Mouse (Mus musculus) lung, postnatal 0 days (tissue): ENCODE data around the gene Osbp2. TPM values are rescaled to one million over a fixed set of nuclear protein-coding genes. Genes with fewer than 3 reads are reported as not detected.

ENCODE experiments used
- ATAC-seq: fragments of 200-750 bp; cut with Nextera tagmentation; 2 replicates; pipeline ENCODE4 v1.8.0; 2017; ENCODE audit warnings: moderate library complexity
- DNase-seq: peaks from one replicate; pipeline ENCODE4 v3.0.0-alpha.2; 2016; ENCODE audit warnings: low spot score
- H3K27ac ChIP-seq: fragments of 300-500 bp; sonication (generic); 2 replicates; pipeline ENCODE4 v1.5.1; 2014; ENCODE audit warnings: antibody characterized with exemption, mild to moderate bottlenecking, low read length, mixed read lengths
- H3K27me3 ChIP-seq: fragments of 300-500 bp; sonication (generic); replicated peaks from 2 replicates; pipeline ENCODE4 v1.6.1; 2014; ENCODE audit warnings: low read length, mixed read lengths; ENCODE audit not compliant: insufficient read depth
- H3K36me3 ChIP-seq: fragments of 300-500 bp; sonication (generic); 2 replicates; pipeline ENCODE4 v1.6.1; 2014; ENCODE audit warnings: low read length, mixed read lengths; ENCODE audit not compliant: insufficient read depth
- H3K4me1 ChIP-seq: fragments of 300-500 bp; sonication (generic); 2 replicates; pipeline ENCODE4 v1.6.1; 2014; ENCODE audit warnings: antibody characterized with exemption, low read depth, low read length, mixed read lengths; ENCODE audit not compliant: insufficient read depth
- H3K4me2 ChIP-seq: fragments of 300-500 bp; sonication (generic); replicated peaks from 2 replicates; pipeline ENCODE4 v1.6.1; 2014; ENCODE audit warnings: low read depth, mild to moderate bottlenecking, low read length, moderate library complexity, mixed read lengths
- H3K4me3 ChIP-seq: fragments of 300-500 bp; sonication (generic); 2 replicates; pipeline ENCODE4 v1.5.1; 2014; ENCODE audit warnings: low read depth, low read length
- H3K9ac ChIP-seq: fragments of 300-500 bp; sonication (generic); replicated peaks from 2 replicates; pipeline ENCODE4 v1.6.1; 2014; ENCODE audit warnings: low read depth, mild to moderate bottlenecking
- H3K9me3 ChIP-seq: fragments of 300-500 bp; sonication (generic); 2 replicates; pipeline ENCODE4 v1.6.1; 2016; ENCODE audit warnings: low read length, mixed read lengths
- CTCF ChIP-seq: IDR thresholded peaks from 2 replicates; pipeline ENCODE4 v1.5.1; 2016; ENCODE audit warnings: antibody characterized with exemption, mild to moderate bottlenecking
- EP300 ChIP-seq: IDR thresholded peaks from 2 replicates; pipeline ENCODE4 v1.6.1; 2016; ENCODE audit warnings: antibody characterized with exemption, mild to moderate bottlenecking, control low read depth
- WGBS: fragments of 180-500 bp; shearing (Covaris S2); extraction: QIAGEN DNeasy Blood & Tissue Kit; methylation state at CpG from one replicate; pipeline ENCODE4 v1.1.7; 2014; 5-methylcytosine and 5-hydroxymethylcytosine counted together
- polyA plus RNA-seq: library from polyadenylated mRNA; unstranded; fragments of >200 nt; fragmentation: Nextera tagmentation; extraction: Ambion mirVana; gene quantifications from 2 replicates; pipeline ENCODE4 v1.2.1, GENCODE M21; 2015

Osbp2 gene
- polyA plus RNA-seq, 1 experiment from 2014 or later = 0.17 TPM

DNA sequence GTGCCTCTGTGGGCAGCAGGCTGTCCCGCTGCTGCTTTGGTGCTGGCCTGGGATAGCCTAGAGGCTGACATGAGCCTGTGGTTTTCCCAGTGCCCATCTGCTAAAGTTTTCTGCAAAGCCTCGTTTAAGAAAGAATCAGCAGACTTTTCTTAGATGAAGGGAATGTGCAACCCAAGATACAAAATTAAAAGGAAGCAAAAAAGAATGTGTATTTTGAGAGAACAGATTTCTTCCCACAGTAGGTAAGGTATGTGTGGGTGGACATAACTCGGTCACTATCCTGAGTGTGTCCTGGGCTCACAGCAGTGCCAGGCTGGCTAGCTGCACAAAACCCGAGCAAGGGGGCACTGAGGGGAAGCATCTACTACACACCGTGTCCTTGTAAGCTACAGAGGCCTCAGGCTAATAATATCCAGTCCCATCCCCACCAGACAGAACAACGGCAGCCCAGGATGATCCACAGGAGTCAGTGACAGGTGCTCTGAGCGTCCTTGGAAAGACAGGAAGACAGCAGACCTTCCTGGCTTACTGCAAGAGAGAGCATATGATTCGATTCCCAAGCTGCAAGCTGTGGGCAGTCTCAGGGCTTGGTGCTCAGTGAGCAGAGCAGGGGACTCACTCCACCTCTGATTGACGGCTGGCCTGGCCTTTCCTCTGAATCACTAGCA lies 136.1 kb downstream of the Osbp2 start:
- H3K4me3 ChIP-seq = no peak overlapping the region
- TF ChIP-seq CTCF (no peak), EP300 (no peak)
- H3K27me3 ChIP-seq = 0 out of 2 replicates have a peak, but pooled peaks cover 3% of the 10 kb centered on the region
- H3K4me2 ChIP-seq = no peak overlapping the region
- DNase-seq = no peak
- no peak overlapping the region for H3K9ac ChIP-seq
- no peak for ATAC-seq
- no peaks in the 10 kb centered on the region for H3K4me1 ChIP-seq
- H3K27ac ChIP-seq = no peak overlapping the region
- 61% methylated on average over 9 of the region's 9 CpGs for WGBS
- no peaks in the 10 kb centered on the region for H3K9me3 ChIP-seq
- no peaks in the 10 kb centered on the region for H3K36me3 ChIP-seq

DNA sequence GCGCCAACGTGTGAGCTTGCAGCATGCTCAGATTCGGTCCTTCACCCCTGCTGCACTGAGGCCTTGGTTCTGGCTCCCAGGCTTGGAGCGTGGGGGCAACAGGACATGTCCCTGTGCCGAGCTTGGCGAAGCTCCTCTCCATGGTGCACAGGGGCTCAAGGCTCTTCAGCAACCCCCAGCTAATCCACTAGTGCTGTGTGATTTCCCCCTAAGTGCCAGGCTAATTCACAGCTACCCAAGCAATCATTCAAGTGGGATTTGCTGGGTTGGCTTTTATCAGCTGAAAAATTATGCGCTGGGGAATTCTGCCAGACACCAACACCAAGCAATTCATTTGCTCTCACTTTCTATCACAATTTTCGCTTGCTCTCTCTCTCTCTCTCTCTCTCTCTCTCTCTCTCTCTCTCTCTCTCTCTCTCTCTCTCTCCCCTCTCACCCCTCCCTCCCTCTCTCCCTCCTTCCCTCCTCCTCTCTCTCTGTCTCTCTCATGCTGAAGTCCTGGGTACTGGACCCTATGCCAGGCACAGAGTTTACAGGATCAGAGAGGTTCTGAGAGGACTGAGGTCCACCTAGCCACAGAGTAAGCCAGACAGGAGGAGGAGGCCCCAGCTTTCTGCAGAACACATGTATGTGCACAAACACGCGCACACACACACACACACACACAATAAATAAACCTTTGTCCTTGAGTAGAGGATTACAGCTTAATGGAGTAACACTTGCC lies 138.2 kb downstream of the Osbp2 start:
- no peak for ATAC-seq
- Histone ChIP-seq H3K27me3 (0 out of 2 replicates have a peak, but pooled peaks cover 3% of the 10 kb centered on the region), H3K4me2 (no peak overlapping the region), H3K4me1 (no peaks in the 10 kb centered on the region), H3K27ac (no peak overlapping the region), H3K36me3 (no peaks in the 10 kb centered on the region), H3K9me3 (no peaks in the 10 kb centered on the region), H3K4me3 (no peak overlapping the region), H3K9ac (no peak overlapping the region)
- no peak for TF ChIP-seq EP300
- no peak for TF ChIP-seq CTCF
- no peak for DNase-seq
- WGBS = 51% methylated on average over 10 of the region's 10 CpGs

DNA sequence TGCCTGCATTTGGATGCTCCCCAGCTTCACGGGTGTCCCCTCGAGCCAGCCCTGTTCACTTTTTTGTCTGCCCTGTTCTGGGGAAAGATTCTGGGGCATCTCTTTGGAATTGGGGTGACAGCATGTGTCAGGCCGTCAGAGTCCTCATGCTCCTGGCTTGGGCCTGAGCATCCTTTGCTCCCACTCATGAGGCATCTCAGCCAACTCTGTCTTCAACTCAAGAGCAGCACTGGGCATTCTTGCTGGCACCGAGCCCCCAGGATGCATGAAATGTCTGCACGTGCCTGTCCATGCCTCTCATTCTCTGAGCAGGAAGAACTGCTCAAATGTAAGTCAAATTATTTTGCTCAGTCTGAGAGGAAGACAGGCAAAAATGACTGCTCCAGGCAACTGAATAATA lies 139.0 kb downstream of the Osbp2 start:
- TF ChIP-seq EP300 (no peak), CTCF (no peak)
- Histone ChIP-seq H3K9ac (no peak overlapping the region), H3K36me3 (no peaks in the 10 kb centered on the region), H3K9me3 (no peaks in the 10 kb centered on the region), H3K4me2 (no peak overlapping the region), H3K27me3 (0 out of 2 replicates have a peak, but pooled peaks cover 3% of the 10 kb centered on the region), H3K27ac (no peak overlapping the region), H3K4me1 (no peaks in the 10 kb centered on the region), H3K4me3 (no peak overlapping the region)
- 58% methylated on average over 5 of the region's 5 CpGs for WGBS
- ATAC-seq = no peak
- DNase-seq = no peak

DNA sequence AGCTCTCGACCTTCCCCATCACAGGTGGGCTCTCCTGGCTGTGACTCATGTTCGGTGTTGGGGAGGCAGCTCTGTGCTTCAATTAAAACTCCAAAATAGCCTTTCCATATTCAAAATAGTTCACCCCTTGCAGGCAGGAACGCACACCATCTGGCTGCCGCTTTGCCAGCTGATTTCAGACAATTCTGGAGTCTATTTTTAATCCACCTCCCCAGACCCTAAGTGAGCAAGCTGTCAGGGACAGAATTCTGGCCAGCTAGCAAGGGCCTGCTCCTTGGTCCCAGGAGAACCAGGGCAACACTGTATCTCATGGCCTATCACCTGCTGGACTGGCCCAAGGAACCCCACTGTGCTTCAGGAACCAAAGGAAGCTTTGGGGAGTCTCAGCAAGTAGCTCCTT lies 139.8 kb downstream of the Osbp2 start:
- 63% methylated on average over 4 of the region's 4 CpGs for WGBS
- DNase-seq = no peak
- Histone ChIP-seq H3K27ac (no peak overlapping the region), H3K36me3 (no peaks in the 10 kb centered on the region), H3K9ac (no peak overlapping the region), H3K4me3 (no peak overlapping the region), H3K9me3 (no peaks in the 10 kb centered on the region), H3K27me3 (0 out of 2 replicates have a peak, but pooled peaks cover 3% of the 10 kb centered on the region), H3K4me2 (no peak overlapping the region), H3K4me1 (no peaks in the 10 kb centered on the region)
- ATAC-seq = no peak
- no peak for TF ChIP-seq CTCF
- TF ChIP-seq EP300 = no peak

DNA sequence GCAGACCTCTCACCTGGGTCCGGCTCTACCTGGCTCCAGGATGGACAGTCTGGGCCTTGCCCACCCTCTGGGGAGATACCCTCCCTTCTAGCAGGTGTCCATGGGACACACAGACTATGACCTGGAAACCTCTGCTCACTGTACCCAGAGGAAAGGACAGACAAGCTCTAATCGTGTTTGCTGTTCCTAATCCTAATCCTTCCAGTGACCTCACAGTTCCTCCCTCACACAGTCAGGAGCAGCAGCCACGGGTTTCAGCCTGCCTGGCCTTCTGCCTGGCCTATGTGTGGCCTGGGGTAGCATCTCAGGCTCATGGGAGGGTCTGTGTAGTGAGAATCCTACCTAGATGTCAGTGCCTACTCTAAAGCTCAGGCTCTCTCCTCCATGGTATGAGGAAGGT lies 140.8 kb downstream of the Osbp2 start:
- Histone ChIP-seq H3K4me1 (no peaks in the 10 kb centered on the region), H3K36me3 (no peaks in the 10 kb centered on the region), H3K9me3 (no peaks in the 10 kb centered on the region), H3K4me2 (no peak overlapping the region), H3K9ac (no peak overlapping the region), H3K27ac (no peak overlapping the region), H3K27me3 (0 out of 2 replicates have a peak, but pooled peaks cover 3% of the 10 kb centered on the region), H3K4me3 (no peak overlapping the region)
- 53% methylated on average over 3 of the region's 3 CpGs for WGBS
- DNase-seq (no peak), ATAC-seq (no peak)
- TF ChIP-seq CTCF = no peak
- no peak for TF ChIP-seq EP300

DNA sequence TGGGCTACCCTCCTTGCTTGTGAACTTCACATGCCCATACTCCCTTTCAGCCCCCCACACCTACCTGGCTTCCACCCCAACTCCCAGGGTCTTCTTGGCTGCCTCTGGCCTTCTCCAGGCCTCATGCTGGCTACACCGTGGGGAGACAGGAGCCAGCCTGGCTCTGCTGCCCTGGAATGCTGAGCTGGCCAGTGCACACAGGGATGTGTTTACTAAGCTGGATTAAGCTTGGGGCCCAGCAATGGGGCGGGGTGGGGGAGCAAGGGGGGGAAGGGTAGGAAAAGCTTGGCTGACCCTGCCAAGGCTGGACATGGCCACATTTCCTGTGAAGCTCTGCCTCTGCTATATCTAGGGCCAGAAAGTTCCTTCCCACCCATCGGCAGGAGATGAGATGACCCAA lies 141.7 kb downstream of the Osbp2 start:
- DNase-seq = no peak

More for the DNA sequence above, 141.7 kb downstream of the Osbp2 start:
- Histone ChIP-seq H3K4me1 (no peaks in the 10 kb centered on the region), H3K4me3 (no peak overlapping the region), H3K36me3 (no peaks in the 10 kb centered on the region), H3K9me3 (no peaks in the 10 kb centered on the region), H3K9ac (no peak overlapping the region), H3K4me2 (no peak overlapping the region), H3K27me3 (0 out of 2 replicates have a peak, but pooled peaks cover 3% of the 10 kb centered on the region), H3K27ac (no peak overlapping the region)
- no peak for ATAC-seq
- WGBS = 35% methylated on average over 3 of the region's 3 CpGs
- no peak for TF ChIP-seq EP300
- TF ChIP-seq CTCF = no peak
